Mouse (Mus musculus) embryonic facial prominence, embryonic 15.5 days (tissue): ENCODE results near the gene Vasn. TPM values are rescaled to one million over a fixed set of nuclear protein-coding genes. Genes with fewer than 3 reads are reported as not detected.
A peak's percentile ranks its signal among the peaks of the same experiment; 100 is the strongest.

Experiments
- ATAC-seq: fragments of 200-750 bp; cut with Nextera tagmentation; 2 replicates; pipeline ENCODE4 v1.8.0; 2017; ENCODE audit warnings: low read depth, moderate TSS enrichment; ENCODE audit not compliant: insufficient number of reproducible peaks, low FRiP score, low TSS enrichment
- H3K27ac ChIP-seq: fragments of 300-500 bp; sonication (generic); replicated peaks from 2 replicates; pipeline ENCODE4 v1.5.1; 2015; ENCODE audit warnings: mild to moderate bottlenecking, inconsistent platforms
- H3K27me3 ChIP-seq: fragments of 300-500 bp; sonication (generic); 2 replicates; pipeline ENCODE4 v1.6.1; 2015; ENCODE audit warnings: inconsistent platforms
- H3K36me3 ChIP-seq: fragments of 300-500 bp; sonication (generic); 2 replicates; pipeline ENCODE4 v1.6.1; 2015; ENCODE audit warnings: mild to moderate bottlenecking, inconsistent platforms
- H3K4me1 ChIP-seq: fragments of 300-500 bp; sonication (generic); 2 replicates; pipeline ENCODE4 v1.6.1; 2015; ENCODE audit warnings: inconsistent platforms
- H3K4me2 ChIP-seq: fragments of 300-500 bp; sonication (generic); replicated peaks from 2 replicates; pipeline ENCODE4 v1.6.1; 2015; ENCODE audit warnings: mild to moderate bottlenecking, inconsistent platforms
- H3K4me3 ChIP-seq: fragments of 300-500 bp; sonication (generic); replicated peaks from 2 replicates; pipeline ENCODE4 v1.5.1; 2015; ENCODE audit warnings: mild to moderate bottlenecking, inconsistent platforms
- H3K9ac ChIP-seq: fragments of 300-500 bp; sonication (generic); 2 replicates; pipeline ENCODE4 v1.6.1; 2015; ENCODE audit warnings: inconsistent platforms
- H3K9me3 ChIP-seq: fragments of 300-500 bp; sonication (generic); replicated peaks from 2 replicates; pipeline ENCODE4 v1.6.1; 2016; ENCODE audit warnings: inconsistent platforms
- WGBS: fragments of 180-500 bp; shearing (Covaris S2); methylation state at CpG from one replicate; pipeline ENCODE4 v1.1.7; 2015; 5-methylcytosine and 5-hydroxymethylcytosine counted together
- polyA plus RNA-seq: library from polyadenylated mRNA; unstranded; fragments of >200 nt; fragmentation: Nextera tagmentation; extraction: Ambion mirVana; gene quantifications from 2 replicates; pipeline ENCODE4 v1.2.1, GENCODE M21; 2015

Gene Vasn
- polyA plus RNA-seq, 1 experiment from 2014 or later, result 36.8 TPM

DNA sequence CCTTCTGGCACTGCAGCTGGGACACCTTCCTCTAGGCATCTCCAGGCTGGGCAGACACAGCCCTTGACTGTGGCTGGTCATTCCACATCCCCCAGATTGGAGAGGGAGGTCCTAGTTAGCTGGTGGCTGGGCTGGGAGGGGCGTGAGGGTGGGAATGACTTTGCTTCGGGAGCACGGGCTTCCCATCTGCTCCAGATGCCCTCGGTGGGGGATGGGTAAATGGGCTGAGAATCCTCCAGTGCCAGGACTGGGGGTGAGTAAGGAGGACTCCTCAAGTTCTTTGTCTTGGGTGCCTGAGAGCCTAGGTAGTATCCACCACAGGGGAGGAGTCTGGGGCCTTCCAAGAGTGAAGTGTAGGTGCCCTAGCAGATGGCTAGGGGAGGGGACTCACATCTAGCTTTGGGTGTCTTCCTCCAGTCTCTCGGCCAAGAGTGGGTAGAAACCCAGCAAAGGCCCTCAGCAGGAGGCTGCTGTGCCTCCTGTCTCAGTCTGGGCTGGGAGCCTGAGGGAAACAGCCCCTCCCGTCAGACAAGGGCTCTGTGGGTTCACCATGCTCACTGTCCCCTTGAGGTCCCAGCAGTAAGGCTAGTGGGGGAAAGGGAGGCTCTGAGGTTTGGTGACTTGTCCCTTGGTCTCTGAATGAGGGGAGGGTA is 40.7 kb upstream of the Vasn start:
- Histone ChIP-seq H3K27ac (no peak overlapping the region), H3K9me3 (no peaks in the 10 kb centered on the region), H3K4me1 (peaks cover 86% of the 10 kb centered on the region), H3K4me3 (no peak overlapping the region; the same call in 1 of the 2 replicates), H3K27me3 (no peaks in the 10 kb centered on the region), H3K4me2 (peak overlapping the region; percentile 21; the same call in 1 of the 2 replicates), H3K9ac (no peak overlapping the region), H3K36me3 (no peaks in the 10 kb centered on the region; the same call in 1 of the 2 replicates)
- 20% methylated on average over 6 of the region's 6 CpGs for WGBS
- no peak for ATAC-seq

DNA sequence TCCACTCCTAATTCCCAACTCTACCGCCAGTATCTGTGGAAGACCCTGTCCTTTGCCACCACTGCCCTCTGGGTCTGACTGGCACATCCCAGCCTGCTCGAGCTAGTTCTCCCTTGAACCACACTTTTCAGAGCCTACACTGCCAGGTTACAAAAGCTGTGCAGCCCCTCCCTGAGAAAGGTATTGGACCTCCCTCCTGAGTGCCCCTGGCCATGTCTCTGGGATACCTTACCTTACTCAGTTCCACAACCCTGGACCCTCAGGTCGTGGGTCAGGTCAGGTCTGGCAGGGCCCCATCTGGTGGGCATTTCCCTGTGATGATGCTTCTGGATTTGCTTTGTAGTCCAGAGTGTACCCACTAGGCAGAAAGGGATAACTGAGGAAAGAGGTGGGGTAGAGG is 40.1 kb upstream of the Vasn start:
- H3K4me3 ChIP-seq, result no peak overlapping the region
- no peak for ATAC-seq
- no peak overlapping the region for H3K4me2 ChIP-seq
- H3K36me3 ChIP-seq, result no peaks in the 10 kb centered on the region; the same call in 1 of the 2 replicates
- H3K27me3 ChIP-seq, result no peaks in the 10 kb centered on the region
- H3K27ac ChIP-seq, result no peak overlapping the region
- peaks cover 92% of the 10 kb centered on the region for H3K4me1 ChIP-seq
- H3K9me3 ChIP-seq, result no peaks in the 10 kb centered on the region
- 68% methylated on average over 3 of the region's 3 CpGs for WGBS
- H3K9ac ChIP-seq, result no peak overlapping the region

DNA sequence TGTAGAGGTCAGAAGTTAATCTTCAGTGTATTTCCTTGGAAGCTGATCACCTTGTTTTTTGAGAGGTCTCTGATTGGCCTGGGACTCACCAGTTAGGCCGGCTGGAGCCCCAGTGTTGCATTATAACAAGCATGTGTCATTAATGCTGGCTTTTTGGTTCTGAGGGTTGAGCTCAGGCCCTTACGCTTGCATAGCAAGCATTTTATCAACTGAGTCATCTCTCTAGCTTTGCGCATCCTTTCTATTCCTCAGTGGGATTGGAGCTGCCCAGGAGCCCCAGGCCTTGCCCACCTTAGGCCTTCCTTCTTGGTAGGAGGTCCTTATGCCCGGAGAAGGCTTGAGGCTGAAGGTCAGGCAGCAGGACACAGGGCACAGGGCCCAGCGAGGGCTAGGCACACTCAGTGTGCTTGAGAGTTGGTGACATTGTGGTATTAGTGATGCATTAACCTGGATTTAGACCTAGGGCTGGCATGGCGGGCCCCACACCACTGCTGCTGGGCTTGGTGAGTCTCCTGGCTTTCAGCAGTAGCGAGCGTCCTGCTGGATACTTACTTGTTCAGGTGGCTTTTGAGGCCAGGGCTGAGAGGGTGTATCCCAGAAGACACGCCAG is 38.9 kb upstream of the Vasn start:
- no peak overlapping the region for H3K27ac ChIP-seq
- H3K4me1 ChIP-seq, result peaks cover 96% of the 10 kb centered on the region

DNA sequence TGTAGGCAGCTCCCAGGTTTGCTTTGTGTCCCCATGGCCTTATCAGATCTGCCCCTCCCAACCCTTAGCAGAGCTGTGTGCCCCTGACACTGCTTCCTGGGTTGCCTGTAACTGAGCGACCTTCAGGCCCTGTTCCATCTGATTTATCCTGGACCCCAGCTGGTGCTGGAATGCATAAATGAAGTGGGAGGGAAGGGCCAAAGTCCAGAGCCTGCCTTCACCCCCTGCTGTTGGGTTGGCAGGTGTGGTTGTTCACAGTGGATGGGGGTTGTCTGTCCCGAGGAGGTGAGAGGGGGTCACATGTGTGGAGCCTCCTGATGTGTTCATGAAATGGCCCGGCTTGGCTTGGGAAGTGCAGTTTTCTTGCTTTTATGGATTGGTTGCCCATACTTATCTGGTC is 37.6 kb upstream of the Vasn start:
- H3K9me3 ChIP-seq, result no peaks in the 10 kb centered on the region
- H3K4me3 ChIP-seq, result no peak overlapping the region
- no peaks in the 10 kb centered on the region for H3K27me3 ChIP-seq
- H3K36me3 ChIP-seq, result no peaks in the 10 kb centered on the region; the same call in 1 of the 2 replicates
- H3K9ac ChIP-seq, result no peak overlapping the region
- peak overlapping the region; percentile 24; the same call in 1 of the 2 replicates for H3K27ac ChIP-seq
- H3K4me2 ChIP-seq, result no peak overlapping the region
- H3K4me1 ChIP-seq, result peaks cover 96% of the 10 kb centered on the region
- 25% methylated on average over 3 of the region's 3 CpGs for WGBS
- ATAC-seq, result no peak

More for the DNA sequence above, 38.9 kb upstream of the Vasn start:
- Histone ChIP-seq H3K9me3 (no peaks in the 10 kb centered on the region), H3K9ac (no peak overlapping the region), H3K4me2 (no peak overlapping the region), H3K4me3 (no peak overlapping the region), H3K36me3 (no peaks in the 10 kb centered on the region; the same call in 1 of the 2 replicates), H3K27me3 (no peaks in the 10 kb centered on the region)
- ATAC-seq, result no peak
- 74% methylated on average over 9 of the region's 9 CpGs for WGBS

DNA sequence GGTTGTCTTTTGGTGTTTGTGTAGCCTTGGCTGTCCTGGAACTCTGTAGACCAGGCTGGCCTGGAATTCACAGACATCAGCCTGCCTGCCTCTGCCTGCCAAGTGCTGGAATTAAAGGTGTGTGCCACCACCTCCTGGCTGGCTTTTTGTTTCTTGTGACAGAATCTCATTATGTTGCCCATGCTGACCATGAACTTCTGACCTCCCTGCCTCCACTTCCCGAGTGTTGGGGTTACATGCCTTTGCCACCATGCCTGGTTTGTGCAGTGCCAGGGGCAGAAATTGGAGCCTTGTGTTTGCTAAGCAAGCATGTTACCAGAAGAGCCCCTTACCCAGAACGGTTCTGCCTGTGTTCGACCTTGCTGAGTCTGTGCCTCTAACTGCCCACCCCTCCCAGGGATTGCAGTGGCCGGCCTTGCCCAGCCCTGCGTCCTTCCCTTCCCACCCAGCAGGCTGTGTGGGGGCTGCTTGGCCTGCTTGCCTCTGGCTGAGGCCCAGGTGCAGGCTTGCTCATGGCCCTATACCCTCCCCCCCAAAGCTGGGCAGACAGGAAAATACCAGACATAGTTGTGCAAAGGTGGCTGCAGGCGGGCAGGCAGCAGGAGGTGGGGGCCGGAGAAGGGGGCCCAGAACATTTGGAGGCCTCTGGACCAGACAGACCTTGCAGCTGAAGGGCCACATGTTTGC is 36.8 kb upstream of the Vasn start:
- peaks cover 96% of the 10 kb centered on the region for H3K4me1 ChIP-seq
- H3K9ac ChIP-seq, result no peak overlapping the region
- H3K27ac ChIP-seq, result peak overlapping the region; percentile 24
- WGBS, result 13% methylated on average over 7 of the region's 7 CpGs
- no peaks in the 10 kb centered on the region; the same call in 1 of the 2 replicates for H3K36me3 ChIP-seq
- H3K4me2 ChIP-seq, result no peak overlapping the region
- 0 out of 2 replicates have a peak, but pooled peaks have one; percentile 17 for ATAC-seq
- no peak overlapping the region for H3K4me3 ChIP-seq
- no peaks in the 10 kb centered on the region for H3K27me3 ChIP-seq
- H3K9me3 ChIP-seq, result no peaks in the 10 kb centered on the region

DNA sequence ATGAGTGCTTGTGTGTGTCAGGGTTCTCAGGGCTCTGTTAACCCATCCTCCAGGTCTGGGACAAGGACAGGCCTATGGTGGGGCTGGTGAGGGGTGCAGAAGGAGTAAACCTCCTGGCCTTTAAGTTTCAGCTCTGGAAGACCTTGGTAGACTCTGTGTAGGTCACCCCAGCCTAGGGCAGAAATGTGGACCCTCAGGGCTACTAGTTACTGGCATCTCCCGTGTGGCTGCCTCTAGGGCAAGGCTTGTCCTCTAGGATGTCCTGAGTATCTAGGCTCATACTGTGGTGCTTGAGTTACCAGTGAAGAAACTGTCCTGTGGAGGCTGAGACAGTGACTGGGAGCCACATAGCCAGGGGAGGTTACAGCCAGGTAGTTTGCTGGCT is 36.3 kb upstream of the Vasn start:
- Histone ChIP-seq H3K4me2 (no peak overlapping the region), H3K4me3 (no peak overlapping the region), H3K9me3 (no peaks in the 10 kb centered on the region), H3K27ac (peak overlapping the region; percentile 24), H3K4me1 (peaks cover 96% of the 10 kb centered on the region), H3K27me3 (no peaks in the 10 kb centered on the region), H3K9ac (no peak overlapping the region), H3K36me3 (peaks cover 2% of the 10 kb centered on the region; the same call in 1 of the 2 replicates)
- no peak for ATAC-seq
- 36% methylated on average over 1 of the region's 1 CpGs for WGBS

DNA sequence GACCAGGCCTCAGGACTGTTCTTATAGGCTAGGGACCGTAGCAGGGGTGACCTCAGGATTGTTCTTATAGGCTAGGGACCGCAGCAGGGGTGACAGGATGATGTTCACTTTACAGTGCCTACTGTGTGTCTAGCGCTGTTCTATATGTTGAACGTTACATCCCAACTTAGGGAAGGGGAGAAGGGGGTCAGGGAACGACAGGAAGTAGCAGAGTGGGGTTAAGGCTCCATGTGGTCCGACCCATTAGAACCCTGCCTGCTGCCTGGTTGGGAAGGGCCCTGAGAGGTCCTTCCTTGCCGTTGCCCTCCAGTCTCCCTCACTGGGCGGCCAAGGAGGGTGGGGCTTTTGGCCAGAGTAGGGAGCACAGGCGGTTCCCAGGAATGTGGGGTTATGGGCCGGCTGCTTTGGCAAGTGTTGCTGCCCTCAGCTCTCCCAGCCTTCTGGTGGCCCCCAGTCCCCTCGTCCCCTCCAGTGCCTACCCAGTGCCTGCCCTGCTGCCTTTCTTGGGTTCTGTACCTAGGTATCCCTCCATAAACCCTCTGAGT is 35.4 kb upstream of the Vasn start:
- 0 out of 2 replicates have a peak overlapping the region, but pooled peaks have one; percentile 11 for H3K27ac ChIP-seq

DNA sequence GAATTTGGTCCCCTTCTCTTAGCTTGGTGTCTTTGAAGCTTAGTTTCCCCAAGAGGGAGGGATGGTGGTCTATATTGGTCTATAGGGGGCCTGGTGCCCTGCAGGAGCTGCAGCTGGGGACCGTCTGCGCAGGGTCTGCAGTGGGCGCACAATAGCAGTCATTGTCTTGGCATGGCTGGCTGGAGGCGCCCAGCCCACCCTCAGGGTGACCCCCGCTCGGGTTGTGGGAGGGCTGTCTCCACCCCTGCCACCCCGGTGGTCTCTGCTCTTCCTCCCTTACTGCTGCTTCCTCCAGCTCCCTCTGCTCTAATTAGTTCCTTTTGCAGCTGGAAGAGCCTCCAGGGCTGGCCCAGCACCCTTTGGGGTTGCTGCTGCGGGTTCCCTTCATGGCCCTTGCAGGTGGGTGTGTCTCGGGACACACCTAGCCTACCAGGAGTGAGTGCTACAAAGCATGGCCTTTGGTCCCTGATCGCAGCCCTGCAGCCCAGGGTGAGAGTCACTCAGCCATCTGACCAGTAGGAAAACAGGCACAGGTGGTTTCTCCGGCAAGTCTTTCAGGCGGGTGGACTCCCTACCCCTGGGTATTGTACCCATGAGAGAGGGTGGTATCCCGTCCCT is 34.1 kb upstream of the Vasn start:
- Histone ChIP-seq H3K27me3 (no peaks in the 10 kb centered on the region), H3K27ac (0 out of 2 replicates have a peak overlapping the region, but pooled peaks have one; percentile 17), H3K4me1 (peaks cover 77% of the 10 kb centered on the region), H3K4me3 (no peak overlapping the region), H3K4me2 (no peak overlapping the region), H3K9me3 (no peaks in the 10 kb centered on the region), H3K36me3 (peaks cover 16% of the 10 kb centered on the region; the same call in 1 of the 2 replicates), H3K9ac (no peak overlapping the region)
- WGBS, result 36% methylated on average over 13 of the region's 13 CpGs
- ATAC-seq, result no peak

More for the DNA sequence above, 35.4 kb upstream of the Vasn start:
- Histone ChIP-seq H3K9me3 (no peaks in the 10 kb centered on the region), H3K9ac (no peak overlapping the region), H3K4me3 (no peak overlapping the region), H3K27me3 (no peaks in the 10 kb centered on the region), H3K4me2 (no peak overlapping the region), H3K4me1 (peaks cover 89% of the 10 kb centered on the region), H3K36me3 (peaks cover 5% of the 10 kb centered on the region; the same call in 1 of the 2 replicates)
- 61% methylated on average over 11 of the region's 11 CpGs for WGBS
- ATAC-seq, result no peak

DNA sequence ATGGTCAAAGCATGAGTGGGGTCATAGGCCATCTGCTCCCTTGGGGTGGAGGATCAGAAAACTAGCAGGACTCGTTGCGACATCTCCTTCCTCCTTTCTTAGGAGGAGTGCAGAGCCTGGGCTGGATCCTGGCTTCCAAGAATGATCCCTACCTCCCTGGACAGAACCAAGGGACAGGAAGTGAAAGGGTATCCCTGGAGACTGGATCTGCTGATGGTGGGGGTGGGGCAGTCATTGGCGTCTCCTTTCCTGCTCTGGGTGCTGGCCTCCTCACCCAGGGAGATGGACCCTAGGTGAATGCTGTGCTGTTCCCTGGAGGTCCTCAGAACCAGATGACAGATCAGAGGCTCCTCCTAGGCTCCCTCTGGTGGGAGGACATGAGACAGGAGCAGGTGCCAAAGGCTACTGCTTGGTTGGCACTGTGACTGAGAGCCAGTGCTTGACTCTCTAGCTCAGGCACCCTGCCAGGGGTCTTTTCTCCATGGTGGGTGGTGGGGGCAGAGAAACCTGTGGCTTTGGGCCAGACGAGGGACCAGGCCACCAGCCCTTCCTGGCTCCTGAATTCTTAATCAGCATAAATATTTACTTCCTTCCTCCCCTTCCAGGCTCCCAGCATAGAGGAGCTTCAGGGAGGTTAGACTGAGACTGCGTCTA is 33.2 kb upstream of the Vasn start:
- no peak overlapping the region for H3K27ac ChIP-seq
- WGBS, result 27% methylated on average over 5 of the region's 5 CpGs
- H3K4me3 ChIP-seq, result no peak overlapping the region
- H3K27me3 ChIP-seq, result no peaks in the 10 kb centered on the region
- H3K4me2 ChIP-seq, result no peak overlapping the region
- no peaks in the 10 kb centered on the region for H3K9me3 ChIP-seq
- no peak overlapping the region for H3K9ac ChIP-seq
- H3K36me3 ChIP-seq, result peaks cover 24% of the 10 kb centered on the region
- no peak for ATAC-seq
- H3K4me1 ChIP-seq, result peaks cover 69% of the 10 kb centered on the region

DNA sequence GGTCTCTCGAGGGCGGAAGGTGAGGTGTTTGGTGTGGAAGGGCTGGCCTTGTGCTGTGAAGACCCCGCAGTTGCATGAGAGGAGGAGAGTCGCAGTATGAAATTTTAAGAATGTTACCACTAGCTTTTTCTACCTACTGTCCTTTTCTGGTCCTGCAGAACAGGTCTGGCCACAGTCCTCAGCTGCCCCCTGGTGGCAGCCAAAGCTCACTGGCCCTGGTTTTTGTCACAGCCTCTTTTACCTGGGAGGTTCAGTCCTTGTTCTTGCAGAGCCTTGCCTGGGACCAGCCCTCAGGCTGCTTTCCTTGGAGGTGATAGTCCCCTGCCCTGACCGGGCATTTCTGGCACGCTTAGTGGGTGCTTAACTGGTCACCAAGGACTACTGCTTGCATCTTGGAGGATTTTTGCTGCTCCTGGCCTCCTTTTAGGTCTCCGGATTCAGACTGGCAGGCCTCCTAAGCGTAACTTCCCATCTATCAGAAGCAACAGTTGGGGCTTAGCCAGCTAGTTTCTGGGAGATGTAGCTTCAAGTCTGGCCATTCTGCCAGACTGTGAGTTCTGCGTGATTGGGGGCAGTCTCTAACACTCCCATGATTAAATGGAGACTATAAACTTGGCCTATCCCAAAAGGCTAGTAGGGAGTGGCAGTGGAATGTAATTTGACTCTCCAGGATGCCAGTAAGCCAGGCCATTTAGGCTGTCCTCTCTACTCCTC is 31.8 kb upstream of the Vasn start:
- Histone ChIP-seq H3K4me2 (no peak overlapping the region), H3K27me3 (no peaks in the 10 kb centered on the region), H3K4me1 (peaks cover 57% of the 10 kb centered on the region), H3K9ac (no peak overlapping the region), H3K36me3 (peaks cover 34% of the 10 kb centered on the region), H3K4me3 (no peak overlapping the region), H3K9me3 (no peaks in the 10 kb centered on the region), H3K27ac (no peak overlapping the region)
- no peak for ATAC-seq
- 43% methylated on average over 9 of the region's 9 CpGs for WGBS
